Mouse (Mus musculus): Measurements from ENCODE around the gene Eml5. TPM values are rescaled to one million over a fixed set of nuclear protein-coding genes. Genes with fewer than 3 reads are reported as not detected.

Gene Eml5
- polyA plus RNA-seq, 1 experiment from 2014 or later, result 26.2 TPM

DNA sequence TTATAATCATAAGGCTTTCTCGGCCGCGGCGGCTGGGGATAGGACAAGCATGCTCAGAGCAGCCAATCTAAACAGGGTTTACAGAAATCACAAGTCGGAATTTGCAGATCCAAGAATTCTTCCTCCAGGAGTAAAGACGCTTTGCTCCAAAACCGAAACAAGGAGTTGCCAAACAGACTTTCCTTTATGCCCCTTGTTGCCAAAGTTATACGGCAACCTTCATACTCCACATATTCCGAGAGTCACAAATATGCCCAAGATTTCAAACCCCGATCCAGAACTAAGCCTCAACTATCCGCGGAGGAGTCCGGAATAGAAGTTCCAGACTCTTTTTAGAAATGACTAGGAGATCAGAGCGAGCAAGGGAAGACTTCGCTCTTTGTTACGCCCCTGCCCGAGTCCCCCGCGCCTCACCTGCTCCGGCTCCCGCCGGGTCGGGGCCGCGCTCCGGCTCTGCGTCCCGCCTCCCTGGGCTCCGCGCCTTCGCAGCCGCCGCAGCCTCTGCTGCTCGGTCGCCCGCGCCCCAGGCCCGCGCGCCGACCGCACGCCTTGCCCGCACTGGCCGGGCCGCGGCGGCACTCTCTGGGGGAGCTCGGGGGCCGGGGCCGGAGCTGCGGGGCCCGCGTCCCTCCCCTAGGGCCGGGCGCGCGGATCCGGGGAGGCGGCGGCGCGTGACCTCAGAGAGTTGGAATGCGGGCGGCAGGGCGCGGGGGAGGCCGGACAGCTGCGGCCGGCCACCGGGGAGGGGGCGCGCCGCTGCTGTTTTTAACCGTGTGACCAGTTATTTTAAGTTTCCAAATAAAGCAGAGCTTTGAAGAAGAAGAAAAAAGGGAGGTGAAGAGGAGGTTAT, 164.1 kb downstream of the Eml5 start, which contains the start of gene Ptpn21:
Ptpn21 (minus strand) TSS at position 455 of the 850 bp plus-strand sequence.
- peak within 1 kb of the TSS; percentile 55; the same call in 1 of the 2 replicates for H3K27ac ChIP-seq (ENCODE audit: low read length)
- peak within 1 kb of the TSS; percentile 99 for H3K4me2 ChIP-seq (ENCODE audit: low read length)
- H3K27me3 ChIP-seq (ENCODE audit: control insufficient read depth, insufficient read depth, low read depth, low read length), result peaks cover 7% of the 10 kb centered on the region; the same call in 1 of the 2 replicates
- ATAC-seq, result peak; percentile 29
- peak within 1 kb of the TSS; percentile 73 for H3K9ac ChIP-seq (ENCODE audit: low read depth, low read length)
- under 1% methylated on average over 72 of the region's 75 CpGs for WGBS
- H3K36me3 ChIP-seq (ENCODE audit: control insufficient read depth, insufficient read depth, low read length), result no peaks in the 10 kb centered on the region
- H3K4me1 ChIP-seq (ENCODE audit: control insufficient read depth, insufficient read depth, low read length), result peaks cover 38% of the 10 kb centered on the region
- H3K4me3 ChIP-seq (ENCODE audit: low read depth, low read length), result peak within 1 kb of the TSS; percentile 70
- no peaks in the 10 kb centered on the region for H3K9me3 ChIP-seq (replicated peaks; ENCODE audit: control insufficient read depth, low read length, poor library complexity, severe bottlenecking)

Other genes with a start within 250 kb of the Eml5 start
- 4.0 and 4.9 TPM in 2 replicates for gene Ptpn21, start 164.1 kb downstream of the Eml5 start, polyA plus RNA-seq (2015; fragmentation: Nextera tagmentation; extraction: Ambion mirVana)
- 103 and 109 TPM in 2 replicates for gene Zc3h14, start 154.5 kb downstream of the Eml5 start, polyA plus RNA-seq (2015; fragmentation: Nextera tagmentation; extraction: Ambion mirVana)
- gene Ttc8, start 19.1 kb upstream of the Eml5 start, polyA plus RNA-seq (2015; fragmentation: Nextera tagmentation; extraction: Ambion mirVana), result 40.9 and 41.1 TPM in 2 replicates